8 mouse cellular contexts compared by ENCODE assay signal in genomic region chrX:12088301-12089026, GRCm38 (mm10).
DNase-seq lines count a peak whose midpoint lies in the region; ATAC-seq and TF ChIP-seq lines count a peak whose summit lies in the region.

No protein-coding gene starts in this region.

- H3K27me3 ChIP-seq in Patski: peaks cover 8% of the 10 kb centered on the region
- H3K27me3 ChIP-seq in hindbrain, postnatal 0 days (ENCODE audit: insufficient read depth, low read length): peaks cover 10% of the 10 kb centered on the region; the same call in 1 of the 2 replicates
- peaks cover 100% of the 10 kb centered on the region for H3K27me3 ChIP-seq in limb, embryonic 10.5 days (ENCODE audit: low read depth, poor library complexity, severe bottlenecking)
- H3K27me3 ChIP-seq in midbrain, embryonic 10.5 days (ENCODE audit: low read depth, poor library complexity, severe bottlenecking): peaks cover 100% of the 10 kb centered on the region
- H3K27me3 ChIP-seq in small intestine, adult 2 months (ENCODE audit: control insufficient read depth, insufficient read depth, low read length): no peaks in the 10 kb centered on the region; the same call in 1 of the 2 replicates

- H3K4me1 ChIP-seq in hindbrain, postnatal 0 days (ENCODE audit: insufficient read depth, low read length): 0 out of 2 replicates have a peak, but pooled peaks cover 4% of the 10 kb centered on the region
- peaks cover 79% of the 10 kb centered on the region for H3K4me1 ChIP-seq in limb, embryonic 10.5 days
- peaks cover 85% of the 10 kb centered on the region for H3K4me1 ChIP-seq in midbrain, embryonic 10.5 days
- peaks cover 18% of the 10 kb centered on the region for H3K4me1 ChIP-seq in small intestine, adult 2 months (ENCODE audit: control insufficient read depth, insufficient read depth, insufficient read length, low read length)

- TF ChIP-seq POLR2A in small intestine, adult 2 months (IDR thresholded peaks at IDR 0.05; ENCODE audit: low read depth, low read length): no peak

- CTCF ChIA-PET in Patski (lab: Charles Lee): no interaction called here

- peak overlapping the region; percentile 46 for H3K4me3 ChIP-seq in hindbrain, postnatal 0 days (ENCODE audit: low read length)
- peak overlapping the region; percentile 66 for H3K4me3 ChIP-seq in limb, embryonic 10.5 days
- peak overlapping the region; percentile 66 for H3K4me3 ChIP-seq in midbrain, embryonic 10.5 days
- peak overlapping the region; percentile 97 for H3K4me3 ChIP-seq in small intestine, adult 2 months (ENCODE audit: low read depth, low read length)

- no peaks in the 10 kb centered on the region for H3K36me3 ChIP-seq in hindbrain, postnatal 0 days (ENCODE audit: insufficient read depth, low read length)
- H3K36me3 ChIP-seq in limb, embryonic 10.5 days: no peaks in the 10 kb centered on the region
- no peaks in the 10 kb centered on the region for H3K36me3 ChIP-seq in midbrain, embryonic 10.5 days
- no peaks in the 10 kb centered on the region for H3K36me3 ChIP-seq in small intestine, adult 2 months (ENCODE audit: control insufficient read depth, insufficient read depth, low read length)

- no peak for TF ChIP-seq CTCF in Patski (IDR thresholded peaks at IDR 0.05)
- TF ChIP-seq CTCF in hindbrain, postnatal 0 days (IDR thresholded peaks at IDR 0.05; ENCODE audit: low read depth): no peak
- no peak for TF ChIP-seq CTCF in small intestine, adult 2 months (IDR thresholded peaks at IDR 0.05; ENCODE audit: extremely low read depth, insufficient read length, insufficient replicate concordance, low read depth, low read length)

- H3K9me3 ChIP-seq in hindbrain, postnatal 0 days (ENCODE audit: low read length): no peaks in the 10 kb centered on the region
- no peaks in the 10 kb centered on the region for H3K9me3 ChIP-seq in limb, embryonic 10.5 days (replicated peaks)
- no peaks in the 10 kb centered on the region; the same call in 1 of the 2 replicates for H3K9me3 ChIP-seq in midbrain, embryonic 10.5 days (replicated peaks)

- POLR2A ChIA-PET in Patski (lab: Charles Lee): interaction anchor here (2.0 kb wide), 1 partner anchor 40 kb away, joined by 7 read pairs; no protein-coding TSS in a partner anchor

- in situ Hi-C loops in Patski (cut with MboI; ENCODE audit: low pct_unique_long_range_greater_than_20kb): no loop called here

- peak overlapping the region; percentile 83 for H3K27ac ChIP-seq in hindbrain, postnatal 0 days
- H3K27ac ChIP-seq in limb, embryonic 10.5 days: peak overlapping the region; percentile 87
- H3K27ac ChIP-seq in midbrain, embryonic 10.5 days (replicated peaks): peak overlapping the region; percentile 91
- peak overlapping the region; percentile 84 for H3K27ac ChIP-seq in small intestine, adult 2 months (ENCODE audit: insufficient read depth, low read depth, low read length)

- ATAC-seq in Patski: peak; percentile 16
- peak; percentile 58 for ATAC-seq in hindbrain, postnatal 0 days

- peak overlapping the region; percentile 66 for H3K4me2 ChIP-seq in hindbrain, postnatal 0 days (ENCODE audit: low read depth, low read length)

- DNase-seq in Patski (ENCODE audit: low read depth, low spot score) (no peak), adipocyte (ENCODE audit: low spot score) (no peak)
- DNase-seq in cerebellum, postnatal 25 days: peak; percentile 74
- peak; percentile 73 for DNase-seq in gastrocnemius, postnatal 10 days
- DNase-seq in hindbrain, postnatal 0 days (ENCODE audit: low spot score): peak; percentile 73
- peak; percentile 72 for DNase-seq in limb, embryonic 10.5 days (ENCODE audit: low spot score)
- DNase-seq in midbrain, embryonic 10.5 days (ENCODE audit: low spot score): peak; percentile 73

- peak overlapping the region; percentile 56 for H3K9ac ChIP-seq in hindbrain, postnatal 0 days (replicated peaks; ENCODE audit: low read length)

- 5% methylated on average over 64 of the region's 72 CpGs for WGBS in hindbrain, postnatal 0 days
- WGBS in limb, embryonic 10.5 days: 2% methylated on average over 45 of the region's 72 CpGs
- 4% methylated on average over 50 of the region's 72 CpGs for WGBS in midbrain, embryonic 10.5 days
- WGBS in small intestine, adult 2 months: 4% methylated on average over 68 of the region's 72 CpGs

Comparison
In these comparisons a context has a peak if more than half of its experiments do, and no peak if none do; other contexts are left out.
1. DNase-seq: peak in cerebellum, postnatal 25 days (2 of 2), gastrocnemius, postnatal 10 days (single experiment), hindbrain, postnatal 0 days (single experiment), limb, embryonic 10.5 days (single experiment) and midbrain, embryonic 10.5 days (single experiment); none in Patski (single experiment) and adipocyte (single experiment).
2. H3K4me3 ChIP-seq: peak in every context shown above with its lines; median percentile 97 in small intestine, adult 2 months; 66 in limb, embryonic 10.5 days; 66 in midbrain, embryonic 10.5 days; 46 in hindbrain, postnatal 0 days.
3. Peak in every context shown above with its lines, with median percentiles within 50 percentile points of each other: H3K27ac ChIP-seq.